Mouse (Mus musculus): ENCODE data around the gene Mtss1l. TPM values are rescaled to one million over a fixed set of nuclear protein-coding genes. Genes with fewer than 3 reads are reported as not detected.
"Not testable (repeated sequence)": the region's sequence is repeated elsewhere in the genome, so short reads cannot be mapped to it uniquely, and the experiment has no call there.

Gene Mtss1l
- polyA plus RNA-seq, 1 experiment from 2014 or later, result 10.1 TPM

- H3K27me3 ChIP-seq, result no peaks in the 10 kb centered on the region
- H3K4me3 ChIP-seq, result no peak overlapping the region
- no peaks in the 10 kb centered on the region for H3K9me3 ChIP-seq (replicated peaks)
- H3K9ac ChIP-seq, result no peak overlapping the region
- H3K27ac ChIP-seq, result no peak overlapping the region; the same call in 1 of the 2 replicates
- H3K4me2 ChIP-seq, result no peak overlapping the region
- ATAC-seq (replicated peaks; ENCODE audit: insufficient number of reproducible peaks, insufficient read depth, low FRiP score, low read depth), result no peak
- WGBS, result 50% methylated on average over 6 of the region's 6 CpGs
- peaks cover 10% of the 10 kb centered on the region for H3K4me1 ChIP-seq (replicated peaks)
- no peaks in the 10 kb centered on the region for H3K36me3 ChIP-seq
These were observed 40.7 kb downstream of the Mtss1l start for GRCm38 (mm10) chr8:110761988-110762387.

GRCm38 (mm10) chr8:110764671-110765070 is 43.4 kb downstream of the Mtss1l start:
- Histone ChIP-seq H3K27me3 (no peaks in the 10 kb centered on the region), H3K9ac (no peak overlapping the region), H3K36me3 (no peaks in the 10 kb centered on the region), H3K4me3 (no peak overlapping the region), H3K4me1 (replicated peaks) (peaks cover 10% of the 10 kb centered on the region), H3K9me3 (replicated peaks) (no peaks in the 10 kb centered on the region), H3K27ac (no peak overlapping the region), H3K4me2 (no peak overlapping the region)
- ATAC-seq (replicated peaks; ENCODE audit: insufficient number of reproducible peaks, insufficient read depth, low FRiP score, low read depth), result no peak
- WGBS, result 79% methylated on average over 3 of the region's 3 CpGs

GRCm38 (mm10) chr8:110767261-110767660 is 46.0 kb downstream of the Mtss1l start:
- no peak overlapping the region for H3K27ac ChIP-seq
- H3K4me1 ChIP-seq (replicated peaks), result peaks cover 2% of the 10 kb centered on the region; the same call in 1 of the 2 replicates
- H3K4me3 ChIP-seq, result no peak overlapping the region
- no peaks in the 10 kb centered on the region for H3K9me3 ChIP-seq (replicated peaks)
- 76% methylated on average over 6 of the region's 6 CpGs for WGBS
- ATAC-seq (replicated peaks; ENCODE audit: insufficient number of reproducible peaks, insufficient read depth, low FRiP score, low read depth), result no peak
- H3K36me3 ChIP-seq, result no peaks in the 10 kb centered on the region
- no peaks in the 10 kb centered on the region for H3K27me3 ChIP-seq
- H3K9ac ChIP-seq, result no peak overlapping the region
- H3K4me2 ChIP-seq, result no peak overlapping the region

GRCm38 (mm10) chr8:110772452-110772851 is 51.2 kb downstream of the Mtss1l start:
- Histone ChIP-seq H3K4me1 (replicated peaks) (peaks cover 6% of the 10 kb centered on the region; the same call in 1 of the 2 replicates), H3K36me3 (no peaks in the 10 kb centered on the region), H3K27ac (peak overlapping the region; percentile 46; the same call in 1 of the 2 replicates), H3K9me3 (replicated peaks) (no peaks in the 10 kb centered on the region), H3K27me3 (no peaks in the 10 kb centered on the region), H3K4me2 (no peak overlapping the region), H3K4me3 (no peak overlapping the region), H3K9ac (no peak overlapping the region)
- WGBS, result 43% methylated on average over 7 of the region's 7 CpGs
- 0 out of 2 replicates have a peak, but pooled peaks have one; percentile 50 for ATAC-seq (replicated peaks; ENCODE audit: insufficient number of reproducible peaks, insufficient read depth, low FRiP score, low read depth)

- Histone ChIP-seq H3K9ac (no peak overlapping the region), H3K27ac (no peak overlapping the region), H3K9me3 (replicated peaks) (no peaks in the 10 kb centered on the region), H3K4me3 (no peak overlapping the region), H3K27me3 (no peaks in the 10 kb centered on the region), H3K4me2 (no peak overlapping the region), H3K36me3 (no peaks in the 10 kb centered on the region), H3K4me1 (replicated peaks) (peaks cover 6% of the 10 kb centered on the region; the same call in 1 of the 2 replicates)
- WGBS, result 47% methylated on average over 3 of the region's 3 CpGs
- ATAC-seq (replicated peaks; ENCODE audit: insufficient number of reproducible peaks, insufficient read depth, low FRiP score, low read depth), result no peak
These were observed 52.8 kb downstream of the Mtss1l start for GRCm38 (mm10) chr8:110774047-110774446.

GRCm38 (mm10) chr8:110774725-110775124 is 53.4 kb downstream of the Mtss1l start:
- no peaks in the 10 kb centered on the region for H3K27me3 ChIP-seq
- no peaks in the 10 kb centered on the region for H3K36me3 ChIP-seq
- no peak overlapping the region for H3K9ac ChIP-seq
- 83% methylated on average over 6 of the region's 6 CpGs for WGBS
- no peak overlapping the region for H3K4me2 ChIP-seq
- H3K4me1 ChIP-seq (replicated peaks), result peaks cover 7% of the 10 kb centered on the region; the same call in 1 of the 2 replicates
- H3K4me3 ChIP-seq, result no peak overlapping the region
- H3K27ac ChIP-seq, result no peak overlapping the region
- ATAC-seq (replicated peaks; ENCODE audit: insufficient number of reproducible peaks, insufficient read depth, low FRiP score, low read depth), result no peak
- no peaks in the 10 kb centered on the region for H3K9me3 ChIP-seq (replicated peaks)

GRCm38 (mm10) chr8:110775316-110775715 is 54.0 kb downstream of the Mtss1l start:
- no peak overlapping the region for H3K27ac ChIP-seq
- peaks cover 8% of the 10 kb centered on the region; the same call in 1 of the 2 replicates for H3K4me1 ChIP-seq (replicated peaks)
- H3K27me3 ChIP-seq, result no peaks in the 10 kb centered on the region
- H3K36me3 ChIP-seq, result no peaks in the 10 kb centered on the region
- H3K4me2 ChIP-seq, result no peak overlapping the region
- no peak overlapping the region for H3K9ac ChIP-seq
- WGBS, result 68% methylated on average over 8 of the region's 8 CpGs
- H3K4me3 ChIP-seq, result no peak overlapping the region
- H3K9me3 ChIP-seq (replicated peaks), result no peaks in the 10 kb centered on the region
- no peak for ATAC-seq (replicated peaks; ENCODE audit: insufficient number of reproducible peaks, insufficient read depth, low FRiP score, low read depth)

- H3K27ac ChIP-seq, result no peak overlapping the region
- peaks cover 8% of the 10 kb centered on the region; the same call in 1 of the 2 replicates for H3K4me1 ChIP-seq (replicated peaks)
- H3K9me3 ChIP-seq (replicated peaks), result no peaks in the 10 kb centered on the region
- no peaks in the 10 kb centered on the region for H3K27me3 ChIP-seq
- no peak for ATAC-seq (replicated peaks; ENCODE audit: insufficient number of reproducible peaks, insufficient read depth, low FRiP score, low read depth)
- H3K4me2 ChIP-seq, result no peak overlapping the region
- H3K9ac ChIP-seq, result no peak overlapping the region
- no peaks in the 10 kb centered on the region for H3K36me3 ChIP-seq
- WGBS, result 71% methylated on average over 3 of the region's 3 CpGs
- H3K4me3 ChIP-seq, result no peak overlapping the region
These were observed 54.4 kb downstream of the Mtss1l start for GRCm38 (mm10) chr8:110775721-110776120.

- Histone ChIP-seq H3K9ac (no peak overlapping the region), H3K36me3 (no peaks in the 10 kb centered on the region), H3K9me3 (replicated peaks) (no peaks in the 10 kb centered on the region), H3K4me1 (replicated peaks) (peaks cover 8% of the 10 kb centered on the region; the same call in 1 of the 2 replicates), H3K27ac (no peak overlapping the region), H3K27me3 (no peaks in the 10 kb centered on the region), H3K4me2 (no peak overlapping the region), H3K4me3 (no peak overlapping the region)
- WGBS, result 93% methylated on average over 3 of the region's 3 CpGs
- no peak for ATAC-seq (replicated peaks; ENCODE audit: insufficient number of reproducible peaks, insufficient read depth, low FRiP score, low read depth)
These were observed 55.1 kb downstream of the Mtss1l start for GRCm38 (mm10) chr8:110776335-110776734.

- no peak overlapping the region for H3K27ac ChIP-seq
- 62% methylated on average over 13 of the region's 13 CpGs for WGBS
- no peak for ATAC-seq (replicated peaks; ENCODE audit: insufficient number of reproducible peaks, insufficient read depth, low FRiP score, low read depth)
These were observed 58.8 kb downstream of the Mtss1l start for GRCm38 (mm10) chr8:110779924-110780718.

GRCm38 (mm10) chr8:110785366-110785765 is 64.1 kb downstream of the Mtss1l start:
- H3K36me3 ChIP-seq, result no peaks in the 10 kb centered on the region
- no peaks in the 10 kb centered on the region for H3K27me3 ChIP-seq
- no peaks in the 10 kb centered on the region for H3K9me3 ChIP-seq (replicated peaks)
- WGBS, result 82% methylated on average over 2 of the region's 2 CpGs
- H3K9ac ChIP-seq, result no peak overlapping the region
- no peak for ATAC-seq (replicated peaks; ENCODE audit: insufficient number of reproducible peaks, insufficient read depth, low FRiP score, low read depth)
- H3K27ac ChIP-seq, result no peak overlapping the region
- H3K4me1 ChIP-seq (replicated peaks), result peaks cover 5% of the 10 kb centered on the region
- H3K4me2 ChIP-seq, result no peak overlapping the region
- no peak overlapping the region for H3K4me3 ChIP-seq

More at GRCm38 (mm10) chr8:110779924-110780718, 58.8 kb downstream of the Mtss1l start:
- no peak overlapping the region for H3K4me3 ChIP-seq
- no peak overlapping the region for H3K4me2 ChIP-seq
- H3K36me3 ChIP-seq, result no peaks in the 10 kb centered on the region
- no peak overlapping the region for H3K9ac ChIP-seq
- H3K4me1 ChIP-seq (replicated peaks), result 0 out of 2 replicates have a peak, but pooled peaks cover 2% of the 10 kb centered on the region
- no peaks in the 10 kb centered on the region for H3K9me3 ChIP-seq (replicated peaks)
- H3K27me3 ChIP-seq, result no peaks in the 10 kb centered on the region

- not testable (repeated sequence) for H3K4me1 ChIP-seq (replicated peaks); ATAC-seq (replicated peaks; ENCODE audit: insufficient number of reproducible peaks, insufficient read depth, low FRiP score, low read depth)
These were observed 65.2 kb downstream of the Mtss1l start for GRCm38 (mm10) chr8:110786501-110786900.

More at GRCm38 (mm10) chr8:110786501-110786900, 65.2 kb downstream of the Mtss1l start:
- WGBS, result 69% methylated on average over 7 of the region's 7 CpGs
- H3K9me3 ChIP-seq (replicated peaks); H3K27me3 ChIP-seq; H3K36me3 ChIP-seq; H3K4me2 ChIP-seq; H3K4me3 ChIP-seq; H3K27ac ChIP-seq; H3K9ac ChIP-seq: not testable (repeated sequence)
